Mouse (Mus musculus): ENCODE results near the gene Rtn4. TPM values are rescaled to one million over a fixed set of nuclear protein-coding genes. Genes with fewer than 3 reads are reported as not detected.

Rtn4 gene
- total and polyA plus RNA-seq, 3 experiments: 31.1 to 85.3 (median 82.5) TPM

- DNase-seq: no peak
- Histone ChIP-seq H3K27me3 (ENCODE audit: control insufficient read depth, insufficient read depth, low read length) (no peaks in the 10 kb centered on the region), H3K36me3 (ENCODE audit: control insufficient read depth, insufficient read depth, low read length) (peaks cover 5% of the 10 kb centered on the region; the same call in 1 of the 2 replicates), H3K4me3 (no peak overlapping the region), H3K27ac (no peak overlapping the region), H3K4me1 (ENCODE audit: control insufficient read depth, insufficient read depth, low read length) (peaks cover 3% of the 10 kb centered on the region), H3K79me2 (replicated peaks; ENCODE audit: control insufficient read depth, insufficient read depth, low read length) (peaks cover 1% of the 10 kb centered on the region), H3K9ac (ENCODE audit: low read depth, low read length) (no peak overlapping the region)
- intact Hi-C loops (cut with DNase I): loop anchor here (2.0 to 10.0 kb wide), 3 partner anchors 137 to 941 kb away; no protein-coding TSS in a partner anchor
- TF ChIP-seq EP300 (IDR thresholded peaks at IDR 0.05; ENCODE audit: insufficient read depth, low read depth, low read length): no peak
- no peak for TF ChIP-seq CTCF (IDR thresholded peaks at IDR 0.05)
- no peak for TF ChIP-seq POLR2A (IDR thresholded peaks at IDR 0.05; ENCODE audit: insufficient read depth, low read depth, low read length)
- WGBS: 89% methylated on average over 7 of the region's 7 CpGs
Measured at GRCm38 (mm10) chr11:29714114-29714513, 21.4 kb downstream of the Rtn4 start.

- 84% methylated on average over 2 of the region's 2 CpGs for WGBS
- Histone ChIP-seq H3K27me3 (ENCODE audit: control insufficient read depth, insufficient read depth, low read length) (no peaks in the 10 kb centered on the region), H3K36me3 (ENCODE audit: control insufficient read depth, insufficient read depth, low read length) (peaks cover 5% of the 10 kb centered on the region; the same call in 1 of the 2 replicates), H3K27ac (no peak overlapping the region), H3K4me3 (no peak overlapping the region), H3K79me2 (replicated peaks; ENCODE audit: control insufficient read depth, insufficient read depth, low read length) (peaks cover 1% of the 10 kb centered on the region), H3K4me1 (ENCODE audit: control insufficient read depth, insufficient read depth, low read length) (peaks cover 3% of the 10 kb centered on the region), H3K9ac (ENCODE audit: low read depth, low read length) (no peak overlapping the region)
- TF ChIP-seq EP300 (IDR thresholded peaks at IDR 0.05; ENCODE audit: insufficient read depth, low read depth, low read length): no peak
- no peak for TF ChIP-seq POLR2A (IDR thresholded peaks at IDR 0.05; ENCODE audit: insufficient read depth, low read depth, low read length)
- peak; percentile 75 for TF ChIP-seq CTCF (IDR thresholded peaks at IDR 0.05)
- intact Hi-C loops (cut with DNase I): loop anchor here (2.0 to 10.0 kb wide), 3 partner anchors 137 to 940 kb away; no protein-coding TSS in a partner anchor
- DNase-seq: no peak
Measured at GRCm38 (mm10) chr11:29714789-29715188, 22.0 kb downstream of the Rtn4 start.

GRCm38 (mm10) chr11:29715499-29715898, 22.8 kb downstream of the Rtn4 start:
- 64% methylated on average over 3 of the region's 3 CpGs for WGBS
- Histone ChIP-seq H3K27me3 (ENCODE audit: control insufficient read depth, insufficient read depth, low read length) (no peaks in the 10 kb centered on the region), H3K4me3 (no peak overlapping the region), H3K9ac (ENCODE audit: low read depth, low read length) (no peak overlapping the region), H3K4me1 (ENCODE audit: control insufficient read depth, insufficient read depth, low read length) (peaks cover 3% of the 10 kb centered on the region), H3K36me3 (ENCODE audit: control insufficient read depth, insufficient read depth, low read length) (peaks cover 9% of the 10 kb centered on the region; the same call in 1 of the 2 replicates), H3K27ac (no peak overlapping the region), H3K79me2 (replicated peaks; ENCODE audit: control insufficient read depth, insufficient read depth, low read length) (peaks cover 1% of the 10 kb centered on the region)
- intact Hi-C loops (cut with DNase I): loop anchor here (2.0 to 10.0 kb wide), 2 partner anchors 447 to 939 kb away; no protein-coding TSS in a partner anchor
- TF ChIP-seq EP300 (IDR thresholded peaks at IDR 0.05; ENCODE audit: insufficient read depth, low read depth, low read length) (no peak), CTCF (IDR thresholded peaks at IDR 0.05) (peak; percentile 70)
- no peak for DNase-seq

- TF ChIP-seq CTCF (IDR thresholded peaks at IDR 0.05) (no peak), POLR2A (IDR thresholded peaks at IDR 0.05; ENCODE audit: insufficient read depth, low read depth, low read length) (no peak), EP300 (IDR thresholded peaks at IDR 0.05; ENCODE audit: insufficient read depth, low read depth, low read length) (no peak)
- peak overlapping the region; percentile 8; the same call in 1 of the 2 replicates for H3K4me3 ChIP-seq
- DNase-seq: peak in 1 of 2 experiments; percentile 19
- H3K36me3 ChIP-seq (ENCODE audit: control insufficient read depth, insufficient read depth, low read length): peaks cover 12% of the 10 kb centered on the region
- H3K27ac ChIP-seq: peak overlapping the region; percentile 50
- WGBS: 41% methylated on average over 6 of the region's 6 CpGs
- H3K79me2 ChIP-seq (replicated peaks; ENCODE audit: control insufficient read depth, insufficient read depth, low read length): no peaks in the 10 kb centered on the region; the same call in 1 of the 2 replicates
- H3K9ac ChIP-seq (ENCODE audit: low read depth, low read length): peak overlapping the region; percentile 2; the same call in 1 of the 2 replicates
- no peaks in the 10 kb centered on the region for H3K27me3 ChIP-seq (ENCODE audit: control insufficient read depth, insufficient read depth, low read length)
- peaks cover 5% of the 10 kb centered on the region for H3K4me1 ChIP-seq (ENCODE audit: control insufficient read depth, insufficient read depth, low read length)
- intact Hi-C loops (cut with DNase I): loop anchor here (10.0 kb wide), 1 partner anchor 936 kb away; no protein-coding TSS in a partner anchor
Measured at GRCm38 (mm10) chr11:29718541-29718940, 25.8 kb downstream of the Rtn4 start.

DNA sequence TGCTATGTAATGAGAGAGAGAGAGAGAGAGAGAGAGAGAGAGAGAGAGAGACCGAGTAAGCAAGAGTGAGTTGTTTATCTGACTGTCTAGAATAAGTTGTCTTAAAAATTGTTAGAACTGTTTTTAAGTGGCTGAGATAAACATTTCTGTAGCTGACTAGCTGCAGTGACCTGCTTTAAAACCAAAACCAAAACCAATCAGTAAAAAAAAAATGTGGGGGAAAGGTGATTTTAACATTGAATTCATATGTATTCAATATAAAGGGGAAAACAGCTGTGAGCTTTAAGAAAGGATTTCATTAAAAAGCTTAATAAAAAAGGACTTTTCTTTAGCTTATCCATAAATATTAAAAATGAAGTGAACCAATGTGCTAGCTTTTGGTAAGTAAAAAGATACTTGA, 26.9 kb downstream of the Rtn4 start:
- WGBS: 57% methylated on average over 1 of the region's 1 CpGs
- Histone ChIP-seq H3K79me2 (replicated peaks; ENCODE audit: control insufficient read depth, insufficient read depth, low read length) (no peaks in the 10 kb centered on the region; the same call in 1 of the 2 replicates), H3K4me1 (ENCODE audit: control insufficient read depth, insufficient read depth, low read length) (peaks cover 5% of the 10 kb centered on the region), H3K36me3 (ENCODE audit: control insufficient read depth, insufficient read depth, low read length) (peaks cover 12% of the 10 kb centered on the region), H3K27ac (no peak overlapping the region; the same call in 1 of the 2 replicates), H3K9ac (ENCODE audit: low read depth, low read length) (no peak overlapping the region), H3K4me3 (0 out of 2 replicates have a peak overlapping the region, but pooled peaks have one; percentile 13), H3K27me3 (ENCODE audit: control insufficient read depth, insufficient read depth, low read length) (no peaks in the 10 kb centered on the region)
- intact Hi-C loops (cut with DNase I): loop anchor here (10.0 kb wide), 1 partner anchor 935 kb away; no protein-coding TSS in a partner anchor
- TF ChIP-seq POLR2A (IDR thresholded peaks at IDR 0.05; ENCODE audit: insufficient read depth, low read depth, low read length) (no peak), EP300 (IDR thresholded peaks at IDR 0.05; ENCODE audit: insufficient read depth, low read depth, low read length) (no peak), CTCF (IDR thresholded peaks at IDR 0.05) (no peak)
- no peak for DNase-seq

DNA sequence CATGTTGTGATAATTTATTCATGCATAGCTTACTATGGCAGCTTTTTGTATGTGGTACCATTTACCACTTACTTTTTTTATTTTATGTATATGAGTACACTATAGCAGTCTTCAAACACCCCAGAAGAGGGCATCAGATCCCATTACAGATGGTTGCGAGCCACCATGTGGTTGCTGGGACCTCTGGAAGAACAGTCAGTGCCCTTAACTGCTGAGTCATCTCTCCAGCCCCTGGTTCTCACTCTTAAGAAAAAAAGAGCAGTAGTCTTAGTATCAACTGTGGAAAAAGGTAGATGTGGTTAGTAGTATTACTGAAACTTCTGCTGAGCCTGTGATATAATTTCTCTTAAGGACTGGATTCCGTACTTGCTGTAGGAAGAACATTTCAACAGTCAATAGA, 31.5 kb downstream of the Rtn4 start:
- Histone ChIP-seq H3K4me3 (no peak overlapping the region), H3K36me3 (ENCODE audit: control insufficient read depth, insufficient read depth, low read length) (peaks cover 7% of the 10 kb centered on the region), H3K27me3 (ENCODE audit: control insufficient read depth, insufficient read depth, low read length) (no peaks in the 10 kb centered on the region), H3K27ac (no peak overlapping the region), H3K9ac (ENCODE audit: low read depth, low read length) (no peak overlapping the region), H3K4me1 (ENCODE audit: control insufficient read depth, insufficient read depth, low read length) (peaks cover 1% of the 10 kb centered on the region; the same call in 1 of the 2 replicates), H3K79me2 (replicated peaks; ENCODE audit: control insufficient read depth, insufficient read depth, low read length) (no peaks in the 10 kb centered on the region; the same call in 1 of the 2 replicates)
- TF ChIP-seq CTCF (IDR thresholded peaks at IDR 0.05): no peak
- no peak for TF ChIP-seq EP300 (IDR thresholded peaks at IDR 0.05; ENCODE audit: insufficient read depth, low read depth, low read length)
- no peak for TF ChIP-seq POLR2A (IDR thresholded peaks at IDR 0.05; ENCODE audit: insufficient read depth, low read depth, low read length)
- no peak for DNase-seq
- intact Hi-C loops (cut with DNase I): no loop called here
- 96% methylated on average over 2 of the region's 2 CpGs for WGBS

Measured in heart, adult 2 months (tissue).